Mouse (Mus musculus) brain, embryonic 14.5 days (tissue): ENCODE results near the gene Gm42417.

Experiments used
- CTCF ChIP-seq: fragments of 200-500 bp; IDR thresholded peaks from 2 replicates; pipeline ENCODE4 v1.5.1; 2012; ENCODE audit warnings: inconsistent platforms, mild to moderate bottlenecking, moderate library complexity, borderline replicate concordance; ENCODE audit not compliant: insufficient read depth, insufficient read length; ENCODE audit errors: extremely low read depth
- POLR2A ChIP-seq: fragments of 200-500 bp; IDR thresholded peaks from 2 replicates; pipeline ENCODE4 v1.6.1; 2012; ENCODE audit warnings: mild to moderate bottlenecking, inconsistent platforms, borderline replicate concordance; ENCODE audit not compliant: poor library complexity, insufficient read depth, insufficient read length, severe bottlenecking; ENCODE audit errors: extremely low read depth

GRCm38 (mm10) chr1:36536397-36536728 lies 2.9 kb downstream of the Gm42417 start:
- TF ChIP-seq POLR2A: no peak
- no peak for TF ChIP-seq CTCF
